Mouse (Mus musculus) layer of hippocampus, adult 8-10 months (tissue): Measurements from ENCODE around the gene Myom1. TPM values are rescaled to one million over a fixed set of nuclear protein-coding genes. Genes with fewer than 3 reads are reported as not detected.
"Not testable (repeated sequence)": the region's sequence is repeated elsewhere in the genome, so short reads cannot be mapped to it uniquely, and the experiment has no call there.

Source experiments
- DNase-seq, 2 experiments: peaks; one replicate each; pipeline ENCODE4 v3.0.0; 2022; ENCODE audit warnings: low spot score in 2 of 2
- total RNA-seq, 4 experiments: library from RNA; stranded (reverse); gene quantifications; 2 replicates each; pipeline ENCODE4 v1.2.4; 2022

The Myom1 gene
- total RNA-seq = 1 to 10 TPM; 2.3 to 4.2 (median 3.0) TPM

DNA sequence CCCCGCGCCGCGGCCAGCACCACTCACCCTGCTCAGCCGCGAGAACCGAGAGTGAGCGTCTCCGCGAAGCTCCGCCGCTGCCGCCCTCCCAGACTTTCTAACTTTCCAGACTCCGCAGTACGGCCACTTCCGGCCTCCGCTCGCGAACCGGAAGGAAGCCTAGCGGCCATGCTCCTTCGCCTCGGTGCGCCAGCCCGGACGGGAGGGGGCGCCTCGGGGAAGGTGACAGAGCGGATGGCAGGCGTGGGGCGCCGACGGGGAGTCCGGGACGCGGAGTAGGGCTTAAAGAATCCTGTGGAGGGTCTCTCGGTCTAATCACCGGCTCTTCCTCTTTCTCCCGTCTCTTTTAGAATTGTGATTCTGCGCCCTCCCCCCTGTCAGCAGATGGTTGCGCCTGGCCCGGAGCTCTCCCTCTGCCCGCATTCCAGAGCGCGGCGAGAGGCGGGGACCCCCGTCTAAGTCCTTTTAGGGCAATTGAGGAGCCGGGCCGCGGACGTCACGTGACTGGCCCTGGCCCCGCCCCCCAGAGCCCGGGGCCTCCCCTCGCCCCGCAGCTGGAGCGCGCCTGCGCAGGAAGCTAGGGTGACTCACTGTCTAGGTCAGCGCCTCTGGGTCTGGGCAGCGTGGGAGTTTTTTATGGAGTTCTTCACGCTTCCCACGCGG is at the start of gene Myom1:
TSS of gene Myom1 (plus strand) at position 553 of the 663 bp plus-strand sequence.
- peak; percentile 96 to 97 for DNase-seq

GRCm38 (mm10) chr17:70963546-70963945 is 38.9 kb upstream of the Myom1 start:
- peak; percentile 91 to 99 for DNase-seq

DNA sequence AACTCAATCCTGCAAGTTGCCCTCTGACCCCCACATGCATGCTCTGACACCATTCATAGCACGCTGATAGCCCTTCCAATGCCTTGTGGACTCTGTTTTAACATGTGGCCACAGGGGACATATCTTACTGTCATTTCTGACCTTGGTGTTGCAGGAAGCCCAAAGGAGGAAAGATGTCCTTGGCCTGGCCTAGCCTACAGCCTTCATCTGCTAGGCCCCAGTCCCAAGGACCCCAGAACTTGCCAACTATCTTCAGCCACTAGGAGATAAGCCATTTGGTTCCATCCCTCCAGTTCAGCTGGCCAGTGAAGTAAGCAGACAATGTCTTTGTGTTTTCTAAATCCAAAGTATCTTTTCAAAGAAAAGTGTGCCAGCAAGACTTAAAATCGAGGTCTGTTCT is 37.2 kb upstream of the Myom1 start:
- no peak for DNase-seq

DNA sequence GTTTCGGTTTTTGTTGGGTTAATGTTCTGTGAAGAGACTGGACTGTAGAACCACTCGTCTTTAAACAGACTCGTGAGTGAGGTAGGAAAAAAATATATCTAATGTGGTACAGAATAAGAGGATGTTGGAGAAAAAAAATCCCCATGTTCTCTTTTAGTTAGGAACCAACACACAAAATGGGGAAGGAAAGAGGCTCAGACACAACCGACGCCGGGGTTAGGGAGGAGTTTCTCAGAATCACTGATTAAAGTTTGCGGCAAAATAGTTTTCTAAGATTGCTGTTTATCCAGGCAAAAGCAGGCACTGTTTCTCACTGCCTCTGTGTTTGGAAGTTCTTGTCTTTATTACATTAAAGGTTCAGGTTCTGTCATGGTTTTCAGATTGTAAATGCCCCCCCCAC is 36.3 kb upstream of the Myom1 start:
- no peak for DNase-seq

DNA sequence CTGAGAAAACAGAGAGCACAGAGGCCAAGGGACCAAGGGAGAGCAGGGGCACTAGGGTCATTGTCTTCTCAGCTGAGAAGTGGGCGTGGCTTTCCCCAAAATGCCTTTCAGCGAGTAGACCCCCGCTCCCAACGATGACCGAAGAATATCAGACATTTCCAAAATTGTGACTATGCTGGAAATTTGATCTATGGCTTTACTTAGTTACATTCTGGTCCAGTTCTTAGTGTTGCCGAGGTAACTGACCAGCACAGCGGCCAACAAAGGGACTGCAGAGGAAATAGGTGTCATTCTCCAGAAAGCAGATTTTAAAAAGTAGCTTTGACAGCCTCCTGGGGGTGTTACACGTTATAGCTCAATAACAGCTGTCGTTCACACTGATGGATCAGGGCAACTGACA is 35.2 kb upstream of the Myom1 start:
- no peak for DNase-seq

- DNase-seq = no peak
These were observed 34.8 kb upstream of the Myom1 start for GRCm38 (mm10) chr17:70967646-70968045.

GRCm38 (mm10) chr17:70968606-70969191 is 33.7 kb upstream of the Myom1 start:
- DNase-seq = no peak

GRCm38 (mm10) chr17:70971206-70971605 is 31.2 kb upstream of the Myom1 start:
- DNase-seq = no peak

- no peak for DNase-seq
These were observed 29.0 kb upstream of the Myom1 start for GRCm38 (mm10) chr17:70973398-70973797.

DNA sequence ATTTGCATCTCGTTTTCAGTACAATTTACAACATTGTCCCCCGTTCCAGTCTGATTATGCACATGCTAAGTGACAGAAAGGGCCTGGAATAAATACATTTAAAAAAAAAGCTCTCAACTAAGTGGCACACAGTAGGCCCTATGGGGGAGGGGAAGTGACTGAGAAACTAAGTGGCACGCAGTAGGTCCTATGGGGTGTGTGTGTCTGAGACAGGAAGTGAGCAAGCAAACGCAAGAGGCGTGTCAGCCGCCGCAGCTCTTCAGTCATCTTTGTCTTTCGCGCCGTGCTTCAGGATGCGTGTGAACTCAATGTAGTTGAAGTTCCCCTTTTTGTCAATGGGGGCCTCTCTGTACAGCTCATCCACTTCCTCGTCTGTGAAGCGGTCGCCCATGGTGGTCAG is 28.4 kb upstream of the Myom1 start:
- not testable (repeated sequence) for DNase-seq

- DNase-seq = no peak
These were observed 24.6 kb upstream of the Myom1 start for GRCm38 (mm10) chr17:70977799-70978198.

- DNase-seq = no peak
These were observed 22.8 kb upstream of the Myom1 start for GRCm38 (mm10) chr17:70979345-70980223.

DNA sequence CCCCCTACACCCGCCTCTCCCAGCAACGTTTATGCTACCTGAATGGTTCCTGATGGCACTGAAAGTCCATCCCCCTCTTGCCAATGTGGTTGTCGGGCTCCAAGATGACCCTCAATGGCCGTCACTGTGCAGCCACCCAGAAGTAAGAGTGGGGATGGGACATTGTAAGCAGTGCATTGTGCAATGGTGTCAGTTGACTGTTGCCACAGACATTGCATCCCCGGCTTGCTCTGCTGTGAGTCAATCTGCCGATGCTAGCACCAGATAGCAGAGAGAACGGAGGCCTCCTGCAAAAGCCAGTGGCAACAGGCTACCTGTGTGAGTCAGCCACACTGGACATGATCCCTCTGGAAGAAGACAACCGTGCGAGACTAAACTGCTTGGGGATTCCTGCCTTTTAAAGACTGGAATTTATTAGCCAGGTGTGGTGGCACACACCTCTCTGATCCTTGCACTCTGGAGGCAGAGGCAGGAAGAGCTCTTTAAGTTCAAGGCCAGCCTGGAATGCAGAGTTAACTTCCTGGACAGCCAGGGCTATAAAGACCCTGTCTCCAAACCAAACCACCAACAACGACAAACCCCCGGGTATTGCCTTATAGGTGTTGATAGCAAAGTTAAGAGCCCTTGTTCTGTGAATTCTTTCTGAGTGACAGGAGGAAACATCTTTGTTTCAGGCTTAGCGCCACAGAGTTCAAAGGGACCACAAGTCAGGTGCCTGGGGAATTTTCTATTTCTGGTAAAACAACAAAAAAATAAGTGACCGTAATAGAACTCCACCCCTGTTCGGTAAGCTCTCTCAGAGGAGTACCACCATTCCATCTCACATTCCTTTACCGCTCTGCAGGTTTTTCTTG is 16.7 kb upstream of the Myom1 start:
- no peak for DNase-seq

DNA sequence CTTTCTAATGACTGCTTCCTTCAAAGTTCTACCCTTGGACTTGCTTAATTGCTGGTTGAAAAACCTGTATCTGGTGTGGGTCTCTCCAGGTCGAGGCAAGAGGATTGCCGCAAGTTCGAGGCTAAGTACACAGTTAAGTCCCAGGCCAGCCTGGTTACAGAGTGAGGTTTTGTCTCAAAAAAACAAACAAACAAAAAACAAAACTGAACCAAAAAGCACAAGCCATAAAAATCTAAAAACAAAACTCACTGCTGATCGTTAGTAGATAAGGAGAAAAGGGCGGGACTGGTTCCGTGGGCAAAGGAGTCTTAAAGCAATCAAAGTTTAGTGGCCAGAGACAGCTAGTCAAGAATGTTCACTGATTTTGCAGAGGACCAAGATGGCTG is 16.1 kb upstream of the Myom1 start:
- DNase-seq = no peak

GRCm38 (mm10) chr17:70986831-70987660 is 15.4 kb upstream of the Myom1 start:
- no peak for DNase-seq

GRCm38 (mm10) chr17:70988337-70988767 is 14.1 kb upstream of the Myom1 start:
- DNase-seq = no peak

DNA sequence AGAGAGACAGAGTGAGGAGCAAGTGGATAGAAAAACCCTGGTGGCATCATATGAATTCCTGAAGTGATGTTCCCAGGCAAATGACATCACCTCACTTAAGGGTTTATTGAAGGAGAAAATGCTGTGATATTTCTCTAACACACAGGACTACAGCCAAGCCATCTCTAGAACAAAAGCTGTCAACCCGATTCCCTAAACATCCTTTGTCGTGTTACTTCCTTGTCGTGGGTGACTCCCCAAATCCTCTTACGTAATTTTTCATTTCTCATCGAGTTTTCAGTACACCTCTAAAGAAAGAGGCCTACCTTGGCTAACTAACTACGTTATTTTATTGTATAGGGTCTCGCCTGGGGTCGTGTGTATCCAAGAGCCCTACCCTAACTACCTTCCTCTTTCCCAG is 13.0 kb upstream of the Myom1 start:
- no peak for DNase-seq

- no peak for DNase-seq
These were observed 12.4 kb upstream of the Myom1 start for GRCm38 (mm10) chr17:70989991-70990390.

- DNase-seq = peak; percentile 56 to 73
These were observed 11.8 kb upstream of the Myom1 start for GRCm38 (mm10) chr17:70990403-70991303.
